Mouse (Mus musculus) spleen, adult 2 months (tissue): ENCODE results near the gene Ocln.

Experiments used
- CTCF ChIP-seq: fragments of 200-500 bp; IDR thresholded peaks from 2 replicates; pipeline ENCODE4 v1.5.1; 2011; ENCODE audit warnings: mild to moderate bottlenecking, inconsistent platforms; ENCODE audit not compliant: insufficient read depth, insufficient read length, insufficient replicate concordance; ENCODE audit errors: extremely low read depth
- POLR2A ChIP-seq: fragments of 200-500 bp; IDR thresholded peaks from 2 replicates; pipeline ENCODE4 v1.6.1; 2011; ENCODE audit warnings: low read depth, low read length, inconsistent platforms

DNA sequence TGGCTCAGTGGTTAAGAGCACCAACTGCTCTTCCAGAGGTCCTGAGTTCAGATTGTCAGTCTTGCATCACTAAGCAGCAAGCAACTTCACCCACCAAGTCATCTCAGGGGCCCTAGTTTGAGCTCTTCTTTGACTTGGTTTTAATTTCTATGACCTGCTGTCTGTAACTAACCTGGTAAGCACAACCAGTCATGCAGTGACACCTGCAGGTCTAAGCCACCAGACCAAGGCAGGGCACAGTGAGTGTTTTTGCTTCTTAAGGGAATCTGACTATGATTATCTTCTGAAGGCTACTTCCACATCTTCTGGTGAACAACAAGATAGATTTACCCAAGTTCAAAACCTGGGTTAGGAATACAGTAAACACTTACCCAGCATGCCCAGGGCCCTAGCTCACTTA lies 27.4 kb upstream of the Ocln start:
- TF ChIP-seq POLR2A (no peak), CTCF (no peak)
